Mouse (Mus musculus): Measurements from ENCODE around the gene Cacna2d1. TPM values are rescaled to one million over a fixed set of nuclear protein-coding genes. Genes with fewer than 3 reads are reported as not detected.

The Cacna2d1 gene
- polyA plus RNA-seq, 1 experiment: 25.7 TPM

DNA sequence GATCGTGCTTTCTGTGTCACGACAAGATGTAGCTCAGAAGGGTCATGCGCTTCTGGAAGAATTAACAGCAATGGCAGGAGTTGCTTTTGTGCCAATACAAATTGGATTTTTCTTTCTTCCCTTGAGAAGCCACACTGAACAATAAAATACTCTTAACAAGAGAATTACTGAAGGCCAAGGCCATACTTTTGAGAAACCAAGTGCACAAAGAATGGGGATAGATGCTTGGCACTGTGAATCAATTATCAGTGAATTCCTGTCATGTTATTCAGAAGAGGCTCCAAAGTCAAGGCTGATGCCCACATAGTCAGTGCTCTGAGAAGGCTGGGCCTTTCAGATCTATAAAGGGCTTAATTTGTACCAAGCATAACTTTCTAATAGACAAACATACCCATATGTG lies 305.8 kb downstream of the Cacna2d1 start:
- 78% methylated on average over 3 of the region's 3 CpGs for WGBS
- TF ChIP-seq CTCF (IDR thresholded peaks at IDR 0.05; ENCODE audit: borderline replicate concordance, insufficient read depth, low read depth, low read length) (no peak), POLR2A (IDR thresholded peaks at IDR 0.05; ENCODE audit: borderline replicate concordance, insufficient read depth, low read length) (no peak)
- H3K4me1 ChIP-seq (ENCODE audit: control insufficient read depth, insufficient read depth, low read length): no peaks in the 10 kb centered on the region
- no peaks in the 10 kb centered on the region for H3K27me3 ChIP-seq (ENCODE audit: control insufficient read depth, insufficient read depth, low read length)
- no peak overlapping the region for H3K27ac ChIP-seq (ENCODE audit: insufficient read depth, low read length)
- no peak overlapping the region for H3K4me3 ChIP-seq (replicated peaks; ENCODE audit: insufficient read depth, low read depth, low read length)
- DNase-seq: no peak

DNA sequence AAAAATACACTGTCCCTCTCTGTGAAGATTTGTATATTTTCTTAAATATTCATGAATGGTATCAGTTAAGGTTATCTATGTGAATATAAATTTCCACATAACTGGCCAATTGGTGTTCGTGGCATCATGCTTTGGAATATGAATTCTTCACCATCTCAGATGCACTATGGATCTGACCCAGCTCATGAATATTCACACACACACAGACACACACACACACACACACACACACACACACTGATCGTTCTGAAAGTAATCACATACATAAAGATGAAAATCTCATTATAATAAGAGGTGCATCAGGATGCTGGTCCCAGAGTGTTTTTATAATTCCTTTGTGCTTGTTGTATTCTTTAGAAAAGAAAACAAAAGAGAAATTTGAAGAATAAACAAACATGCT lies 309.1 kb downstream of the Cacna2d1 start:
- no peak overlapping the region for H3K27ac ChIP-seq (ENCODE audit: insufficient read depth, low read length)
- H3K4me3 ChIP-seq (replicated peaks; ENCODE audit: insufficient read depth, low read depth, low read length): no peak overlapping the region
- WGBS: 47% methylated on average over 2 of the region's 2 CpGs
- DNase-seq: no peak
- H3K4me1 ChIP-seq (ENCODE audit: control insufficient read depth, insufficient read depth, low read length): no peaks in the 10 kb centered on the region
- no peak for TF ChIP-seq POLR2A (IDR thresholded peaks at IDR 0.05; ENCODE audit: borderline replicate concordance, insufficient read depth, low read length)
- TF ChIP-seq CTCF (IDR thresholded peaks at IDR 0.05; ENCODE audit: borderline replicate concordance, insufficient read depth, low read depth, low read length): no peak
- H3K27me3 ChIP-seq (ENCODE audit: control insufficient read depth, insufficient read depth, low read length): no peaks in the 10 kb centered on the region

DNA sequence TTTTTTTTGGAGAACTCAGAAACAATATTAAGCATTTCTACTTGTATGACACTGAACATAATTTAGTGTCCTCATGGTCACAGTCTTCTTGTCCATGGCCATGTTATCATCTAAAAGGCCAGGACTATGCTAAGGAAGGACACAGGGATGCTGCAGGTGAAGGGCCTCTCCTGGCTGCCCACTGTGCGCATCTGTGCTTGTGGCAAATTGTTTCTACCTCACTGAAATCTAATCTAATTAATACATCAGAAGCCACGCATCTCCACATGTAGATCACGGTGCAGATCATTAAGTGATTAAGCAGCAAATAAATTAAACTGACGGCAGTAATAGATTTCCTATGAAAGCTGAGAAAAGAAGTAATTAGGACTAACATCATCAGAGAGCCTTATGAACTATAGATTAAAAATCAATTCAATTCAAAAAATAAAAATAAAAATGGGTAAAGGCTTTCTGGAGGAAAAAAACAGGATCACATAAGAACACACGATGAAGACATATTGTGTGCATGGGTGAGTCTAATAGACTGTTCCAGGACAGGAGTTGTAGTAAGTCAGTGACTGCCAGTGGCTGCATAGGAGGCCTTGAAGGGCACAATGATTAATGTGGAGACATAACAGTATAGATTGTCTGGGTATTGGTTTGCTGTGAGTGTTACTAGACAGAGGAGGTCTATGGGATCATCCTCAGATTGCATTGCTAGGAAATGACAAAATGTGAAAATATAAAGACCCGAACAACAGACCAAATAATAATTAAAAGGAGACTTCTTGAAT lies 318.4 kb downstream of the Cacna2d1 start:
- TF ChIP-seq CTCF (IDR thresholded peaks at IDR 0.05; ENCODE audit: borderline replicate concordance, insufficient read depth, low read depth, low read length) (no peak), POLR2A (IDR thresholded peaks at IDR 0.05; ENCODE audit: borderline replicate concordance, insufficient read depth, low read length) (no peak)
- no peak overlapping the region for H3K27ac ChIP-seq (ENCODE audit: insufficient read depth, low read length)
- 59% methylated on average over 6 of the region's 6 CpGs for WGBS

DNA sequence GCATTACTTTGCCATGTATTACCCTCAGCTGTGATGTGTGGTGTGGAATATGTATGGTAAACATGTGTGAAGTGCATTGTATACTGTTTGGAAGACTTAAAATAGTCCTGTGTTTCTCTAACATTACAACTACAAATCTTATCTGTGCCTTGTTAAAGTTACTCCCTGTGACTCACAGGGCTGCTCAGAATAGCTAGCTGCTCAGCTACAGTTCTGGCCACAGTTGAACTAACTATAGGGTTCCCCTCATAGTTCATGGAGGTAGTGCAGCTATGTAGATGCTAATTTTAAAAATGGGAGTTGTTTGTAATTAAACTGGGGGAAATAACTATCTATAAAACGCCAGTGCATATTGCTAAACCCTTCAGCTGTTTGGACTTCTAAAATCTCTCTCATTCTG lies 319.3 kb downstream of the Cacna2d1 start:
- Histone ChIP-seq H3K27me3 (ENCODE audit: control insufficient read depth, insufficient read depth, low read length) (no peaks in the 10 kb centered on the region), H3K4me1 (ENCODE audit: control insufficient read depth, insufficient read depth, low read length) (no peaks in the 10 kb centered on the region; the same call in 1 of the 2 replicates), H3K4me3 (replicated peaks; ENCODE audit: insufficient read depth, low read depth, low read length) (no peak overlapping the region), H3K27ac (ENCODE audit: insufficient read depth, low read length) (no peak overlapping the region)
- no peak for DNase-seq
- WGBS: 89% methylated on average over 1 of the region's 1 CpGs
- TF ChIP-seq CTCF (IDR thresholded peaks at IDR 0.05; ENCODE audit: borderline replicate concordance, insufficient read depth, low read depth, low read length) (no peak), POLR2A (IDR thresholded peaks at IDR 0.05; ENCODE audit: borderline replicate concordance, insufficient read depth, low read length) (no peak)

More for the DNA sequence above, 318.4 kb downstream of the Cacna2d1 start:
- Histone ChIP-seq H3K4me1 (ENCODE audit: control insufficient read depth, insufficient read depth, low read length) (no peaks in the 10 kb centered on the region; the same call in 1 of the 2 replicates), H3K4me3 (replicated peaks; ENCODE audit: insufficient read depth, low read depth, low read length) (no peak overlapping the region), H3K27me3 (ENCODE audit: control insufficient read depth, insufficient read depth, low read length) (no peaks in the 10 kb centered on the region)
- no peak for DNase-seq

- Histone ChIP-seq H3K27ac (ENCODE audit: insufficient read depth, low read length) (no peak overlapping the region), H3K4me3 (replicated peaks; ENCODE audit: insufficient read depth, low read depth, low read length) (no peak overlapping the region), H3K27me3 (ENCODE audit: control insufficient read depth, insufficient read depth, low read length) (no peaks in the 10 kb centered on the region), H3K4me1 (ENCODE audit: control insufficient read depth, insufficient read depth, low read length) (no peaks in the 10 kb centered on the region)
- WGBS: 54% methylated on average over 6 of the region's 6 CpGs
- no peak for TF ChIP-seq POLR2A (IDR thresholded peaks at IDR 0.05; ENCODE audit: borderline replicate concordance, insufficient read depth, low read length)
- peak in 1 of 2 experiments; percentile 8 for DNase-seq
These were observed 330.9 kb downstream of the Cacna2d1 start for GRCm38 (mm10) chr5:16265385-16265784.

- H3K27ac ChIP-seq (ENCODE audit: insufficient read depth, low read length): no peak overlapping the region
- no peaks in the 10 kb centered on the region for H3K4me1 ChIP-seq (ENCODE audit: control insufficient read depth, insufficient read depth, low read length)
- no peak for TF ChIP-seq CTCF (IDR thresholded peaks at IDR 0.05; ENCODE audit: borderline replicate concordance, insufficient read depth, low read depth, low read length)
- TF ChIP-seq POLR2A (IDR thresholded peaks at IDR 0.05; ENCODE audit: borderline replicate concordance, insufficient read depth, low read length): no peak
- WGBS: 73% methylated on average over 2 of the region's 2 CpGs
- H3K27me3 ChIP-seq (ENCODE audit: control insufficient read depth, insufficient read depth, low read length): no peaks in the 10 kb centered on the region
- no peak overlapping the region for H3K4me3 ChIP-seq (replicated peaks; ENCODE audit: insufficient read depth, low read depth, low read length)
- no peak for DNase-seq
These were observed 342.6 kb downstream of the Cacna2d1 start for GRCm38 (mm10) chr5:16277058-16277457.

DNA sequence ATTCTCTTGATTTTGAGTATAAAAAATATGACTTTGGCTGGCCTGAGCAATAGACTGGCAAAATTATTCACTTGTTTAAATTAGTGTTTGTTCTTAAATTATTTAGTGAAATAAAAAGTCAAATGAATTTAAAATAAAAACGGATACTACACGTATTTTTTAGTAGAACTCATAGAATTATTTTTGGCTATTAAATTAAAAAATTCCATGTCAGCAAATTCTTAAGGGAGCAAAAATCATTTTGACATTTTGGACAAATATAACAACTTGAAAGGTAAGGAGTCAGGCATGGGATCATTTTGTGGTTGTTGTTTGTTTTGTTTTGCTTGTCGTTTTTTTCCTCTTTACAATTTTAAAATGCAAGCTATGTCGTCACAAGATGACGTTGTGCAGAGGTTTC lies 346.7 kb downstream of the Cacna2d1 start:
- no peak for TF ChIP-seq CTCF (IDR thresholded peaks at IDR 0.05; ENCODE audit: borderline replicate concordance, insufficient read depth, low read depth, low read length)
- no peak for TF ChIP-seq POLR2A (IDR thresholded peaks at IDR 0.05; ENCODE audit: borderline replicate concordance, insufficient read depth, low read length)
- 89% methylated on average over 5 of the region's 5 CpGs for WGBS

DNA sequence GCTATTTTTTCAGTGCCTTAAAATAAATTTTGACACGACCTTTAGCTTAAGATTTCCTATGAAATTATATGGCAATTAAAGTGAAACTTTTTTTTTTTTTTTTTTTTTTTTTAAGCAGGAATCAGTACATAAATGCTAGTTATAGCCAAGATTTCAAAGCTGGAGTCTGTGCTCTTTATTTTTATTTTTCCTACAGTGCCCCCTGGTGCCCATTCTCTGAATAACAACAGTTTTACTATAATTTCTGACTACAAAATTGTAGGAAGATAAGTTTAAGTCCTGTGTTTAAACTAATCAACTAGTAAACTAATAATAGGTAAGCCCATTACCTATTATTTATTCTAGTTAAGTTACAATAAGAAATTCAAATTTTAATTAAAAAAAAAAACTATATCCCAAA lies 358.7 kb downstream of the Cacna2d1 start:
- Histone ChIP-seq H3K27me3 (ENCODE audit: control insufficient read depth, insufficient read depth, low read length) (no peaks in the 10 kb centered on the region), H3K4me3 (replicated peaks; ENCODE audit: insufficient read depth, low read depth, low read length) (no peak overlapping the region), H3K27ac (ENCODE audit: insufficient read depth, low read length) (no peak overlapping the region), H3K4me1 (ENCODE audit: control insufficient read depth, insufficient read depth, low read length) (no peaks in the 10 kb centered on the region)
- peak in 1 of 2 experiments; percentile 45 for DNase-seq
- TF ChIP-seq POLR2A (IDR thresholded peaks at IDR 0.05; ENCODE audit: borderline replicate concordance, insufficient read depth, low read length) (no peak), CTCF (IDR thresholded peaks at IDR 0.05; ENCODE audit: borderline replicate concordance, insufficient read depth, low read depth, low read length) (peak; percentile 32; the same call in 1 of the 2 replicates)
- 6% methylated on average over 1 of the region's 1 CpGs for whole genome bisulfite sequencing

More for the DNA sequence above, 346.7 kb downstream of the Cacna2d1 start:
- no peaks in the 10 kb centered on the region for H3K4me1 ChIP-seq (ENCODE audit: control insufficient read depth, insufficient read depth, low read length)
- no peak overlapping the region for H3K27ac ChIP-seq (ENCODE audit: insufficient read depth, low read length)
- H3K4me3 ChIP-seq (replicated peaks; ENCODE audit: insufficient read depth, low read depth, low read length): no peak overlapping the region
- DNase-seq: no peak
- no peaks in the 10 kb centered on the region for H3K27me3 ChIP-seq (ENCODE audit: control insufficient read depth, insufficient read depth, low read length)
